Mouse (Mus musculus) olfactory bulb, adult 2 months (tissue): ENCODE measurements at regions not wholly inside any gene's neighbourhood (a gene's known extent, or its start where the extent isn't known, plus 50 kb on each side); places are given as distances from the start of the nearest gene placed in this dataset.

Experiments
- CTCF ChIP-seq: fragments of 200-500 bp; IDR thresholded peaks from 2 replicates; pipeline ENCODE4 v1.5.1; 2012; ENCODE audit warnings: low read depth, mild to moderate bottlenecking, low read length, moderate library complexity; ENCODE audit not compliant: insufficient read depth
- POLR2A ChIP-seq: fragments of 200-500 bp; IDR thresholded peaks from 2 replicates; pipeline ENCODE4 v1.6.1; 2012; ENCODE audit warnings: mild to moderate bottlenecking, low read depth, low read length, moderate library complexity; ENCODE audit not compliant: insufficient read depth

- TF ChIP-seq POLR2A (no peak), CTCF (no peak)
Measured at GRCm38 (mm10) chr8:25447900-25448299, 623.7 kb upstream of the Adam5 start.
